Mouse (Mus musculus): ENCODE data around the gene Bag5. TPM values are rescaled to one million over a fixed set of nuclear protein-coding genes. Genes with fewer than 3 reads are reported as not detected.

The Bag5 gene
- polyA plus RNA-seq, 1 experiment from 2014 or later: 34.9 TPM

- no peaks in the 10 kb centered on the region for H3K4me1 ChIP-seq (replicated peaks; ENCODE audit: control insufficient read depth, insufficient read depth)
- 0 out of 2 replicates have a peak overlapping the region, but pooled peaks have one; percentile 2 for H3K27ac ChIP-seq (replicated peaks)
- no peak overlapping the region for H3K4me3 ChIP-seq (ENCODE audit: low read depth, low read length)
- 48% methylated on average over 5 of the region's 5 CpGs for WGBS
- ATAC-seq (ENCODE audit: low FRiP score, low TSS enrichment) (peak; percentile 7; the same call in 1 of the 2 replicates), DNase-seq (ENCODE audit: low spot score) (no peak)
- no peak overlapping the region for H3K4me2 ChIP-seq (replicated peaks; ENCODE audit: low read depth)
- no peaks in the 10 kb centered on the region; the same call in 1 of the 2 replicates for H3K36me3 ChIP-seq (ENCODE audit: control insufficient read depth, insufficient read depth, low read length)
- TF ChIP-seq CTCF (IDR thresholded peaks at IDR 0.05; ENCODE audit: low read depth): no peak
- TF ChIP-seq EP300 (optimal IDR thresholded peaks at IDR 0.05): no peak
- no peaks in the 10 kb centered on the region for H3K27me3 ChIP-seq (ENCODE audit: control insufficient read depth, insufficient read depth, low read length)
- H3K9me3 ChIP-seq (ENCODE audit: control insufficient read depth, low read length): no peaks in the 10 kb centered on the region
- no peak overlapping the region for H3K9ac ChIP-seq (ENCODE audit: low read length)
These were observed 19.9 kb upstream of the Bag5 start for GRCm38 (mm10) chr12:111732921-111733320.

- H3K4me1 ChIP-seq (replicated peaks; ENCODE audit: control insufficient read depth, insufficient read depth): no peaks in the 10 kb centered on the region
- DNase-seq (ENCODE audit: low spot score): peak; percentile 92
- no peak overlapping the region for H3K27ac ChIP-seq (replicated peaks)
- H3K9me3 ChIP-seq (ENCODE audit: control insufficient read depth, low read length): no peaks in the 10 kb centered on the region
- WGBS: 31% methylated on average over 30 of the region's 30 CpGs
- H3K27me3 ChIP-seq (ENCODE audit: control insufficient read depth, insufficient read depth, low read length): no peaks in the 10 kb centered on the region
- H3K4me2 ChIP-seq (replicated peaks; ENCODE audit: low read depth): peak overlapping the region; percentile 15; the same call in 1 of the 2 replicates
- no peak overlapping the region for H3K9ac ChIP-seq (ENCODE audit: low read length)
- H3K4me3 ChIP-seq (ENCODE audit: low read depth, low read length): no peak overlapping the region
- TF ChIP-seq EP300 (optimal IDR thresholded peaks at IDR 0.05) (no peak), CTCF (IDR thresholded peaks at IDR 0.05; ENCODE audit: low read depth) (peak; percentile 99)
- peak; percentile 91 for ATAC-seq (ENCODE audit: low FRiP score, low TSS enrichment)
- no peaks in the 10 kb centered on the region; the same call in 1 of the 2 replicates for H3K36me3 ChIP-seq (ENCODE audit: control insufficient read depth, insufficient read depth, low read length)
These were observed 19.1 kb upstream of the Bag5 start for GRCm38 (mm10) chr12:111731822-111732807.

- H3K9ac ChIP-seq (ENCODE audit: low read length): no peak overlapping the region
- H3K9me3 ChIP-seq (ENCODE audit: control insufficient read depth, low read length): no peaks in the 10 kb centered on the region
- 64% methylated on average over 1 of the region's 1 CpGs for WGBS
- ATAC-seq (ENCODE audit: low FRiP score, low TSS enrichment) (no peak), DNase-seq (ENCODE audit: low spot score) (no peak)
- H3K36me3 ChIP-seq (ENCODE audit: control insufficient read depth, insufficient read depth, low read length): no peaks in the 10 kb centered on the region; the same call in 1 of the 2 replicates
- no peak for TF ChIP-seq CTCF (IDR thresholded peaks at IDR 0.05; ENCODE audit: low read depth)
- no peak for TF ChIP-seq EP300 (optimal IDR thresholded peaks at IDR 0.05)
- H3K4me3 ChIP-seq (ENCODE audit: low read depth, low read length): no peak overlapping the region
- no peak overlapping the region for H3K27ac ChIP-seq (replicated peaks)
- no peaks in the 10 kb centered on the region for H3K4me1 ChIP-seq (replicated peaks; ENCODE audit: control insufficient read depth, insufficient read depth)
- no peaks in the 10 kb centered on the region for H3K27me3 ChIP-seq (ENCODE audit: control insufficient read depth, insufficient read depth, low read length)
- H3K4me2 ChIP-seq (replicated peaks; ENCODE audit: low read depth): no peak overlapping the region
These were observed 14.9 kb upstream of the Bag5 start for GRCm38 (mm10) chr12:111727956-111728355.

GRCm38 (mm10) chr12:111726122-111726463, 13.0 kb upstream of the Bag5 start:
- WGBS: 68% methylated on average over 4 of the region's 4 CpGs
- Histone ChIP-seq H3K4me3 (ENCODE audit: low read depth, low read length) (no peak overlapping the region), H3K9ac (ENCODE audit: low read length) (no peak overlapping the region), H3K36me3 (ENCODE audit: control insufficient read depth, insufficient read depth, low read length) (no peaks in the 10 kb centered on the region; the same call in 1 of the 2 replicates), H3K27ac (replicated peaks) (0 out of 2 replicates have a peak overlapping the region, but pooled peaks have one; percentile 40), H3K9me3 (ENCODE audit: control insufficient read depth, low read length) (no peaks in the 10 kb centered on the region), H3K4me1 (replicated peaks; ENCODE audit: control insufficient read depth, insufficient read depth) (no peaks in the 10 kb centered on the region), H3K27me3 (ENCODE audit: control insufficient read depth, insufficient read depth, low read length) (no peaks in the 10 kb centered on the region), H3K4me2 (replicated peaks; ENCODE audit: low read depth) (no peak overlapping the region)
- DNase-seq (ENCODE audit: low spot score) (no peak), ATAC-seq (ENCODE audit: low FRiP score, low TSS enrichment) (peak; percentile 69)
- no peak for TF ChIP-seq CTCF (IDR thresholded peaks at IDR 0.05; ENCODE audit: low read depth)
- TF ChIP-seq EP300 (optimal IDR thresholded peaks at IDR 0.05): no peak

- WGBS: 75% methylated on average over 12 of the region's 12 CpGs
- Histone ChIP-seq H3K4me3 (ENCODE audit: low read depth, low read length) (no peak overlapping the region), H3K36me3 (ENCODE audit: control insufficient read depth, insufficient read depth, low read length) (no peaks in the 10 kb centered on the region; the same call in 1 of the 2 replicates), H3K27ac (replicated peaks) (peak overlapping the region; percentile 40), H3K27me3 (ENCODE audit: control insufficient read depth, insufficient read depth, low read length) (no peaks in the 10 kb centered on the region), H3K9ac (ENCODE audit: low read length) (no peak overlapping the region), H3K4me1 (replicated peaks; ENCODE audit: control insufficient read depth, insufficient read depth) (no peaks in the 10 kb centered on the region), H3K4me2 (replicated peaks; ENCODE audit: low read depth) (no peak overlapping the region), H3K9me3 (ENCODE audit: control insufficient read depth, low read length) (no peaks in the 10 kb centered on the region)
- no peak for TF ChIP-seq EP300 (optimal IDR thresholded peaks at IDR 0.05)
- no peak for TF ChIP-seq CTCF (IDR thresholded peaks at IDR 0.05; ENCODE audit: low read depth)
- no peak for ATAC-seq (ENCODE audit: low FRiP score, low TSS enrichment)
- no peak for DNase-seq (ENCODE audit: low spot score)
These were observed 12.5 kb upstream of the Bag5 start for GRCm38 (mm10) chr12:111725338-111726121.

Measured in stomach, postnatal 0 days (tissue).